Mouse (Mus musculus) midbrain, embryonic 16.5 days (tissue): ENCODE results near the gene Rpl23. TPM values are rescaled to one million over a fixed set of nuclear protein-coding genes. Genes with fewer than 3 reads are reported as not detected.

ENCODE experiments used
- ATAC-seq: fragments of 200-750 bp; cut with Nextera tagmentation; 2 replicates; pipeline ENCODE4 v1.8.0; 2017; ENCODE audit warnings: moderate TSS enrichment
- H3K27ac ChIP-seq: fragments of 300-500 bp; sonication (generic); 2 replicates; pipeline ENCODE4 v1.5.1; 2014; ENCODE audit warnings: mild to moderate bottlenecking, low read length, mixed read lengths
- H3K27me3 ChIP-seq: fragments of 300-500 bp; sonication (generic); 2 replicates; pipeline ENCODE4 v1.6.1; 2014; ENCODE audit warnings: low read depth, low read length, mixed read lengths; ENCODE audit not compliant: control insufficient read depth, insufficient read depth
- H3K36me3 ChIP-seq: fragments of 300-500 bp; sonication (generic); 2 replicates; pipeline ENCODE4 v1.6.1; 2014; ENCODE audit warnings: mild to moderate bottlenecking, low read length, moderate library complexity, mixed read lengths; ENCODE audit not compliant: control insufficient read depth, insufficient read depth
- H3K4me1 ChIP-seq: fragments of 300-500 bp; sonication (generic); 2 replicates; pipeline ENCODE4 v1.6.1; 2014; ENCODE audit warnings: mild to moderate bottlenecking, low read length, mixed read lengths; ENCODE audit not compliant: control insufficient read depth, insufficient read depth
- H3K4me2 ChIP-seq: fragments of 300-500 bp; sonication (generic); 2 replicates; pipeline ENCODE4 v1.6.1; 2014; ENCODE audit warnings: mild to moderate bottlenecking, low read length, mixed read lengths
- H3K4me3 ChIP-seq: fragments of 300-500 bp; sonication (generic); 2 replicates; pipeline ENCODE4 v1.5.1; 2014; ENCODE audit warnings: low read depth, mild to moderate bottlenecking, low read length, moderate library complexity, mixed read lengths
- H3K9ac ChIP-seq: fragments of 300-500 bp; sonication (generic); 2 replicates; pipeline ENCODE4 v1.6.1; 2014; ENCODE audit warnings: low read depth, low read length, mixed read lengths
- H3K9me3 ChIP-seq: fragments of 300-500 bp; sonication (generic); replicated peaks from 2 replicates; pipeline ENCODE4 v1.6.1; 2014; ENCODE audit warnings: mild to moderate bottlenecking, low read length, mixed read lengths; ENCODE audit not compliant: control insufficient read depth, poor library complexity, severe bottlenecking
- WGBS: fragments of 180-500 bp; shearing (Covaris S2); extraction: QIAGEN DNeasy Blood & Tissue Kit; methylation state at CpG from one replicate; pipeline ENCODE4 v1.1.7; 2014; 5-methylcytosine and 5-hydroxymethylcytosine counted together
- polyA plus RNA-seq: library from polyadenylated mRNA; unstranded; fragments of >200 nt; fragmentation: Nextera tagmentation; extraction: Ambion mirVana; gene quantifications from 2 replicates; pipeline ENCODE4 v1.2.1, GENCODE M21; 2015

The Rpl23 gene
- polyA plus RNA-seq, 1 experiment from 2014 or later, result 286 TPM

DNA sequence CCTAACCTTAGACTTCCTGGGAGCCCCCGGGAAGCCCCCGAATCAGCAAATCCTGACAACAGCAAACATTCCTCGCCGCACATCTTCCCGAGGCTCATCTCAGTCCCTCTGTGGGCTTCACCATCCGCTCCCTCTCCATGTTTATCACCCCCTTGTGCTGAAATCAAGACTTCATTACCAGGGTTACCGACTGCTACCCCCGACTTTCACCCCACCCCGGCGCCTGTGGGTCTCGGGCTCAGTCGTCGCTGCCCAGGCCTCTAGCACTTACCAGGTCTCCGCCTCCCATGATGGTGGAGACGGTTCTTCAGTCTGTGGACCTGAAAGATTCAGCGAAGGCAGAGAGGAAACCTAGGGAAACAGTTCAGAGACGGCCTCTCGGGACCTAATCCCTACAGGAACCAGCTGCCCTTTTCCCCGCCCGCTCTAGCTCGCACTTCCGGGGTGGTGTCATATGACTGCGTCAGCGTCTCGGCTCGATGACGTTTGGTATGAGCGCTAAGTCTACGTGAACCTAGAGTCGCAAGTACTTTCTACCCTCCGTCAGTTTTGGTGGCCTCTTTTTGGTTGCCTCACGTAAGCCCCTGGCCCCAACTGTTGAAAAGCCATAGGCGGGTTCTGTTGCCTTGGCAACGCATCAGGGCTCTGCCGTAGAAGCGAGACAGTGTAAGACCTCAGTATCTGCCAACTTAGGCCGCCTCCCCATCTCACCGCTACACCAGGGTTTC, 15.9 kb downstream of the Rpl23 start, which contains the start of gene Cwc25:
Cwc25 (minus strand) TSS at position 403 of the 728 bp plus-strand sequence.
- peak within 1 kb of the TSS; percentile 80 for H3K4me2 ChIP-seq
- H3K4me3 ChIP-seq, result peak within 1 kb of the TSS; percentile 81
- H3K27ac ChIP-seq, result peak within 1 kb of the TSS; percentile 80
- H3K36me3 ChIP-seq, result peaks cover 9% of the 10 kb centered on the region
- WGBS, result 1% methylated on average over 38 of the region's 38 CpGs
- peak; percentile 93 for ATAC-seq
- H3K27me3 ChIP-seq, result no peaks in the 10 kb centered on the region
- peaks cover 10% of the 10 kb centered on the region for H3K4me1 ChIP-seq
- no peaks in the 10 kb centered on the region for H3K9me3 ChIP-seq
- peak within 1 kb of the TSS; percentile 87 for H3K9ac ChIP-seq

GRCm38 (mm10) chr11:97761638-97762037, 20.6 kb downstream of the Rpl23 start:
- peaks cover 10% of the 10 kb centered on the region for H3K4me1 ChIP-seq
- peaks cover 9% of the 10 kb centered on the region for H3K36me3 ChIP-seq
- H3K4me3 ChIP-seq, result no peak overlapping the region
- no peak overlapping the region for H3K27ac ChIP-seq
- H3K4me2 ChIP-seq, result no peak overlapping the region
- H3K9ac ChIP-seq, result no peak overlapping the region
- ATAC-seq, result no peak
- H3K27me3 ChIP-seq, result no peaks in the 10 kb centered on the region
- no peaks in the 10 kb centered on the region for H3K9me3 ChIP-seq

DNA sequence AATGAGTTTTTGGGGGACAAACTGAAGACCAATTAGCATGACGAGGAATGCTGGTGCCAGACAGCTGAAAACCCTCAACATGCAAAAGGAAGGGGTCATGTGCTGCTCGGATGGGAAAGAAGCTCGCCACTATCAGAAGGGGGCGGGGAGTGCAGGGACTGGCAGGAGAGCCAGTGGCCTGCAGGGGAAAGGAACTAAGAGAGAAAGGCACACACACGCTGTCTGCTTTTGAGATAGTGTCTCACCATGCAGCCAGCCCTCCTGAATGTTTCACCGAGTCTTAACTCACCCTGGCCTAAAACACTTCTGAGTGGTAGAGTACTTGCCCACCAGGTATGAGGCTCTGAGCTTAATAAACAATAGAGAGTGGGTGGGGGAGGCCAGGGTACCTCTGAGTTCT, 23.3 kb downstream of the Rpl23 start:
- Histone ChIP-seq H3K4me2 (no peak overlapping the region), H3K27me3 (no peaks in the 10 kb centered on the region), H3K4me3 (no peak overlapping the region), H3K27ac (no peak overlapping the region), H3K9ac (no peak overlapping the region), H3K9me3 (no peaks in the 10 kb centered on the region), H3K4me1 (no peaks in the 10 kb centered on the region), H3K36me3 (peaks cover 16% of the 10 kb centered on the region)
- WGBS, result 86% methylated on average over 6 of the region's 6 CpGs
- ATAC-seq, result no peak

DNA sequence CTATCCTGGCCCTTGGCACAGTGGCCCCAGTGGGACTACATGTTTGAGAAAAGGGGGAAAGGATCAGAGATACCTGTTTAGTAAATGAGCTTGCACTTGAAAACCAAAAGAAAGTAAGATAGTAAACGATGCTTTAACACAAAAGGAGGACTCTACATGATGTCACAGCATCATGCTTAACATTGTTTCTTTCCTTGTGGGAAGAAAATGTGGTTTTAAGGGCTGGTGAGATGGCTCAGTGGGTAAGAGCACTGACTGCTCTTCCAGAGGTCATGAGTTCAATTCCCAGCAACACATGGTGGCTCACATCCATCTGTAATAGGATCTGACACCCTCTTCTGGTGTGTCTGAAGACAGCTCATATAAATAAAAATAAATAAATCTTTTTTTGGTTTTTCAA, 24.1 kb downstream of the Rpl23 start:
- H3K9ac ChIP-seq, result no peak overlapping the region

GRCm38 (mm10) chr11:97753277-97753676, 29.0 kb downstream of the Rpl23 start:
- Histone ChIP-seq H3K27ac (no peak overlapping the region), H3K4me2 (no peak overlapping the region), H3K9ac (no peak overlapping the region), H3K36me3 (peaks cover 43% of the 10 kb centered on the region), H3K4me3 (no peak overlapping the region), H3K9me3 (no peaks in the 10 kb centered on the region), H3K27me3 (no peaks in the 10 kb centered on the region), H3K4me1 (no peaks in the 10 kb centered on the region)
- ATAC-seq, result no peak
- 95% methylated on average over 8 of the region's 8 CpGs for WGBS

More for the DNA sequence above, 24.1 kb downstream of the Rpl23 start:
- H3K27ac ChIP-seq, result no peak overlapping the region
- ATAC-seq, result no peak
- H3K9me3 ChIP-seq, result no peaks in the 10 kb centered on the region
- no peak overlapping the region for H3K4me3 ChIP-seq
- peaks cover 21% of the 10 kb centered on the region for H3K36me3 ChIP-seq
- 84% methylated on average over 1 of the region's 1 CpGs for WGBS
- H3K27me3 ChIP-seq, result no peaks in the 10 kb centered on the region
- no peak overlapping the region for H3K4me2 ChIP-seq
- H3K4me1 ChIP-seq, result no peaks in the 10 kb centered on the region

DNA sequence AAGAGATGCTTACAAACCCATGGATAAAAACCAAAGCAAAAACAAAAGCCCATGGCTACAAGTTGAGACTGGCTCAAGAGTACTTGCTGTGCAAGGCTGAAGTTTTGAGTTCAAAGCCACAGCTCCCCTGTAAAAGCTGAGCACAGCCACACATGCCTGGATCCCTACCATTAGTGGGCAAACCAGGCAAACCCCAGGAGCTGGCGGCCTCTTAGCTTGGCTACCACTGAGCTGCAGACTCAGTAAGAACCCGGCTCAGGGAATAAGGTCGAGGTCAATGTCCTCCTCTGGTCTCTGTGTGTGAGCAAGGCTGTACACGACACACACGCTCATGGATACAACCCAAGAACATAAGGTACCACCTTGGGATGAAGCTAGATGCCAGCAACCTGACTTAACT, 33.7 kb downstream of the Rpl23 start:
- Histone ChIP-seq H3K9ac (no peak overlapping the region), H3K4me1 (peaks cover 5% of the 10 kb centered on the region), H3K4me2 (no peak overlapping the region), H3K27ac (no peak overlapping the region), H3K4me3 (no peak overlapping the region), H3K36me3 (peaks cover 45% of the 10 kb centered on the region), H3K9me3 (no peaks in the 10 kb centered on the region), H3K27me3 (no peaks in the 10 kb centered on the region)
- no peak for ATAC-seq
- 88% methylated on average over 5 of the region's 5 CpGs for WGBS

- 90% methylated on average over 8 of the region's 8 CpGs for WGBS
- H3K4me3 ChIP-seq, result no peak overlapping the region
- no peak overlapping the region for H3K27ac ChIP-seq
- H3K36me3 ChIP-seq, result peaks cover 39% of the 10 kb centered on the region
- no peaks in the 10 kb centered on the region for H3K9me3 ChIP-seq
- no peak for ATAC-seq
- H3K4me2 ChIP-seq, result no peak overlapping the region
- H3K9ac ChIP-seq, result no peak overlapping the region
- no peaks in the 10 kb centered on the region for H3K27me3 ChIP-seq
- H3K4me1 ChIP-seq, result peaks cover 12% of the 10 kb centered on the region
Observed at GRCm38 (mm10) chr11:97747773-97748172, 34.5 kb downstream of the Rpl23 start.

DNA sequence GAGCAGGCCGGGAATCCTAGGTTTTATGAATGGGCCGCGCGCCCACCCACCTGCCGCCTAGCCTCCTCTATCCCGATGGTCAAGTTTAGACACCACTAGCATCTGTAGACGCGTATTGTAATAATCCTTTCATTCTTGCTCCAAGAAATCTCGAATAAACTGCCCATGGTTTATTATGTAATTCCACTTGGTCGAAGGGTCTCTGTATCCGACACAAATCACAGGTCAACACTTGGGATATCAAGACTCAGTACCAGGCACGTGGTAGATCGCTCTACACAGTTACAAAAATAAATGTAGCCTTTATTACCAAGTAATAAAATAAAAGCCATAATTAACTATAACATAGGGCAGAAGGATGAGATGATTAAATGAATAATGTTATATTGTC, 36.9 kb downstream of the Rpl23 start:
- Histone ChIP-seq H3K4me1 (peaks cover 20% of the 10 kb centered on the region), H3K27ac (peak overlapping the region; percentile 98), H3K36me3 (peaks cover 23% of the 10 kb centered on the region), H3K27me3 (no peaks in the 10 kb centered on the region), H3K9ac (peak overlapping the region; percentile 82; the same call in 1 of the 2 replicates), H3K4me2 (peak overlapping the region; percentile 52), H3K4me3 (peak overlapping the region; percentile 58), H3K9me3 (no peaks in the 10 kb centered on the region)
- ATAC-seq, result no peak
- WGBS, result 12% methylated on average over 13 of the region's 13 CpGs

DNA sequence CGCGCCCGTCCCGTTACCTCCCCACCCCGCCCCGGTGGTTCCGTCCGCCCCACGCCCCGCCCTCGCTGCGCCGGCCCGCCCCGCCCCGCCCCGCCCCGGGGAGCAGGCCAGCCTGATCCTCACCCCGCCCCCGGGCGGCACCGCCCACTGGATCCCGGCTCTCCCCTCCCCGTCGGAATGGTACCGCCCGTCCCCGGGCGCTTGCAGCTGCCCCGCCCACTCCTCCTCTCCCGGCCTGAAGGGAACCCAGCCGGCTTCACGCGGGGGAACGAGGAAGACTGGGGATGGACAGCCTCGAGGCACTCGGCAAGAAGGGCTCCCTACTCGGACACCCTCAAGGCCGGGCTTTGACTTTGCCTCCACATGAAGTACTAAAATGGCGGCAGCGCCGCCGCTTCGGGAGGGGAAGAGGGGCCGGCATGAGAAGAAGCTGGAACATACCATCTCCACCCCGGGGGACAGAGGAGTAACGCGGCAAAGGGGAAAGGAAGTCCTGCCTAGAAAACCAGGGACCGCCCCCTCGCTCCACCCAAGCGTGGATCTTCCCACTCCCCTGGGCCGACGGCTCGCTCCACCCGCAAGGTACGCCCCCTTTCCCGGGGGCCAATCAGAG, 37.4 kb downstream of the Rpl23 start:
- Histone ChIP-seq H3K9ac (peak overlapping the region; percentile 82), H3K9me3 (no peaks in the 10 kb centered on the region), H3K27me3 (no peaks in the 10 kb centered on the region), H3K4me2 (peak overlapping the region; percentile 52), H3K4me1 (peaks cover 22% of the 10 kb centered on the region), H3K36me3 (peaks cover 18% of the 10 kb centered on the region), H3K27ac (peak overlapping the region; percentile 98), H3K4me3 (peak overlapping the region; percentile 58)
- ATAC-seq, result peak; percentile 97
- under 1% methylated on average over 40 of the region's 57 CpGs for WGBS
